Mouse (Mus musculus): Measurements from ENCODE around the gene Eri3.

The Eri3 gene

GRCm38 (mm10) chr4:117664411-117665137 is 114.4 kb downstream of the Eri3 start:
- DNase-seq, result no peak

- peak in 1 of 2 experiments; percentile 11 for DNase-seq
Observed at GRCm38 (mm10) chr4:117665531-117665930, 115.4 kb downstream of the Eri3 start.

GRCm38 (mm10) chr4:117666054-117666453 is 115.9 kb downstream of the Eri3 start:
- DNase-seq, result no peak

- no peak for DNase-seq
Observed at GRCm38 (mm10) chr4:117669874-117670273, 119.7 kb downstream of the Eri3 start.

GRCm38 (mm10) chr4:117672042-117672441 is 121.9 kb downstream of the Eri3 start:
- DNase-seq, result no peak

GRCm38 (mm10) chr4:117673901-117674300 is 123.7 kb downstream of the Eri3 start:
- DNase-seq, result no peak

GRCm38 (mm10) chr4:117676903-117677302 is 126.7 kb downstream of the Eri3 start:
- peak; percentile 54 to 82 for DNase-seq

- no peak for DNase-seq
Observed at GRCm38 (mm10) chr4:117680963-117681362, 130.8 kb downstream of the Eri3 start.

- peak; percentile 72 to 85 for DNase-seq
Observed at GRCm38 (mm10) chr4:117681931-117682461, 131.8 kb downstream of the Eri3 start, which contains the start of gene Dmap1. TSS of gene Dmap1 (minus strand) at chr4:117682273.

- DNase-seq, result no peak
Observed at GRCm38 (mm10) chr4:117682463-117682862, 132.3 kb downstream of the Eri3 start.

GRCm38 (mm10) chr4:117683048-117683768 is 133.0 kb downstream of the Eri3 start:
- DNase-seq, result no peak

GRCm38 (mm10) chr4:117686354-117686753 is 136.2 kb downstream of the Eri3 start:
- DNase-seq, result no peak

GRCm38 (mm10) chr4:117705361-117705760 is 155.2 kb downstream of the Eri3 start:
- DNase-seq, result peak in 1 of 2 experiments; percentile 56

- peak in 1 of 2 experiments; percentile 8 for DNase-seq
Observed at GRCm38 (mm10) chr4:117708780-117709550, 158.8 kb downstream of the Eri3 start.

GRCm38 (mm10) chr4:117712314-117712713 is 162.1 kb downstream of the Eri3 start:
- DNase-seq, result no peak

GRCm38 (mm10) chr4:117713303-117714098 is 163.3 kb downstream of the Eri3 start:
- DNase-seq, result no peak
